Mouse (Mus musculus) layer of hippocampus, adult 18-20 months (tissue): ENCODE measurements around the gene Man2a1. TPM values are rescaled to one million over a fixed set of nuclear protein-coding genes. Genes with fewer than 3 reads are reported as not detected.
"Not testable (repeated sequence)": the region's sequence is repeated elsewhere in the genome, so short reads cannot be mapped to it uniquely, and the experiment has no call there.

Experiments
- DNase-seq, 2 experiments: peaks; one replicate each; pipeline ENCODE4 v3.0.0; 2022; ENCODE audit warnings: low spot score in 2 of 2
- total RNA-seq, 2 experiments: library from RNA; stranded (reverse); gene quantifications; 2 replicates each; pipeline ENCODE4 v1.2.3; 2021

The Man2a1 gene
- total RNA-seq, 2 experiments from 2014 or later: 15.9 to 16.5 TPM

DNA sequence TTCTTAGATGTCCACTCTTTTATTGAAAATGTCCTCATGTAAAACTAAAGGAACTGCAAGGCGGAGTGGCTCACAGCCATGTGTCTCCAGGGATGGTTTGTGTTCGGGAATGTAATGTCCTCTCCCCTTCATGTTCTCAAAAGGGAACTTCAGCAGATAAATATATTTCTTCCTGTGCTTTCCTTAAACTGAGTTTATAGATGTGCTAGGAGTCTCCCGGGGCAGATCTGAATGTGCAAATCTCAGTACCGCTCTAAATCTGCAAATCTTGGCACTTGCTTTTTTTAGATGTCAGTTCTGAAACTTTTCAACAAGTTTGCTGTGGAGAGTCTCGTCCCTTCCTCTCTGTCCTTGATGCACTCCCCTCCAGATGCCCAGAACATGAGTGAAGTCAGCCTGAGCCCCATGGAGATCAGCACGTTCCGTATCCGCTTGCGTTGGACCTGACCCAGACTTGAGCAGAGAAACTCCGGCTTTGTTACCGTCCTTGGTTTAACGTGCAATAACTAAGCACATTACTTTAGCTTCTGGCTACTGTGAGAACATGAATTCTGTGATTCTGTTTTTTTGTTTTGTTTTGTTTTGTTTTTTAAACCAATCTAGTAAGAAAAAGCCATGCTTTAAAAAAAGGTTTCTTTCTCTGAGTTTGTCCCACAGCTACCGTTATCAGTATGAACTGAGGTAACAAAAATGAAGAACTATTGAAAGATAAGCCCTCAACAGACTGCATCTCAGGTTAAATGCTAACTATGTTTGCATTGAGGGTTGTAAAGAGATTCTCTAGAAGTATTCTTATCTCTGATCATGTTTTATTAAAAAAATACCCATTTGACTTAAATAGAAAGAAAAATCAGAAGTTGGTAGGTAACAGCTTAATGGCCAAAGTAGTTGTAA lies 151.8 kb downstream of the Man2a1 start:
- no peak for DNase-seq

DNA sequence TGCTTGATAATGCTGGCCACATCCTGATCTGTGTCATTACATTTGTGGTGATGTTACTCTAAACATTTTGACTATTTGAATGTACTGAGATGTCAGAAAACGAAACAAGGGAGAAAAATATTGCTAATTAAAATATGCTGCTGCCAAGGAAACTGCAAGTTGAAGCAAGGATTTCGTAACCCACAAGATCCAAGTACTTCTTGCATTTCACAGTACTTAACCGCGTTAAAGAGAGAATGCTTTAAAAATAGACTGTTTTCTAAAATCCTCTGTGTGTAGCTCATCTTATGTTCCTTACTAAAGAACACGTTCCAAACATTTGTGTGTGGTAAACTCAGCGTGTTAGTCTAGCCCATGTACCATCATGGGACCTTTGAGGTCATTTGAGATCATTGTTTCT lies 153.0 kb downstream of the Man2a1 start:
- DNase-seq: no peak

DNA sequence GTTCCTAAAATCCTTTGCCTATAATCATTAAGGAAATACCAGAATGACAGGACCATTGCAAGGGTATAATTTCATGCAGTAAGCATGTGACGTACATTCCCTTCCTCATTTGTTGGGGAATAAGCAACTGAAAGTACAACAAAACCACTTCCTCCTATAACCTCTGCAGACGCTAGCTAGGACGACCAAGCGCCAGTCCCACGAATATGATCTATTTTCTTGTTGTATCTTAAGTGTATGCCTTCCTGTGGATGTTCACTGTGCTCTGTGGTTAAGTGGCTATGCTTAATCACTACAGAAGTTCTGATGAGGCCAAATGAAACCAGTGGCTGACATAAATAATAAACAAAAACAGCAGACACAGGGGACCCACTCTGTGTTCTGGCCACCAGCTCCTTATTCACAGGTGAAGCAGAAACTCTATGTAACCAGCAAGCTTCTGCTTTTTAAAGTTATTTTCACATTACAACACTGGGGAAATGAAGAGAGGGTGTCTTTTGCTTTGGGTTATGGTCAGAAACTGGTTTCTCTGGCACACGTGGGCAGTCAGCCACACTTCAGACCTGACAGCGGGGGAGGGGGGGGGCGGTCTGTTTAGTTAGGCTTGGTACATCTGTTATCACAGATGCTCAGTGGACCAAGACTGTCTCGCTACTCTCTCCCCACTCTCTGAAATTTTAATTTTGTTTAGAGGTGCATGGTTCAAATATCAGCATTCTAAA lies 153.8 kb downstream of the Man2a1 start:
- no peak for DNase-seq

DNA sequence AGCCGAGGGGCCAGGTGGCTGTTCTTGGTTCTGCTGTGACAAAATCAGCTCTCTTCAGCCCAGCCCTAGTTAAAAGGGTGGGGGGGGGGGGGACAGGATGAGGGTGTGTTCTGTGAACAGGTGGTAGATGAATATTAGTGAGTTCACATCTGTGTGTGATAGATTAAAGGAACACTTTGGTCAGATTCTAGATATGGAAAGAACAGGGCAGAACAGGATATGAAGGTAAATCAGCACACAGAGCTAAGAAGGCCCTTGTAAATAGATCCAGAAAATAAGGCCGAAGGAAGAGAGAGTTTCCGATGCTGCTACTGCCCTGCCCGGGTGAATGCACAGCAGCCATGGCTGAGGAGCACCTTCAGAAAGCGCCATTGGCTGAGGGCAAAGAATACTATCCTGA lies 154.7 kb downstream of the Man2a1 start:
- DNase-seq: no peak

DNA sequence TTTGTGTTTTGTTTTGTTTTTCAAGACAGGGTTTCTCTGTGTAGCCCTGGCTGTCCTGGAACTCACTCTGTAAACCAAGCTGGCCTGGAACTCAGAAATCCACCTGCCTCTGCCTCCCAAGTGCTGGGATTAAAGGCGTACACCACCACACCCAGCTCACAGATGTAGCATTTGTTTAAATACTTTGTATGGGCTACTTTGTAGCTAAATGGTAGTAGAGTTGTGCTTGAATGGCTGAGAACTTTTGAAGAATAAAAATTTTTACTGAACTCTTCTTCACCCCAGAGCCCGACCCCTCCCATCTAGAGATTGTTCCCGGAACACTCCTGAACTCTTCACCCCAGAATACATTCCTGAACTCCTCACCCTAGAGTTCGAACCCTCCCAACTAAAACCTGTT lies 162.1 kb downstream of the Man2a1 start:
- not testable (repeated sequence) for DNase-seq

DNA sequence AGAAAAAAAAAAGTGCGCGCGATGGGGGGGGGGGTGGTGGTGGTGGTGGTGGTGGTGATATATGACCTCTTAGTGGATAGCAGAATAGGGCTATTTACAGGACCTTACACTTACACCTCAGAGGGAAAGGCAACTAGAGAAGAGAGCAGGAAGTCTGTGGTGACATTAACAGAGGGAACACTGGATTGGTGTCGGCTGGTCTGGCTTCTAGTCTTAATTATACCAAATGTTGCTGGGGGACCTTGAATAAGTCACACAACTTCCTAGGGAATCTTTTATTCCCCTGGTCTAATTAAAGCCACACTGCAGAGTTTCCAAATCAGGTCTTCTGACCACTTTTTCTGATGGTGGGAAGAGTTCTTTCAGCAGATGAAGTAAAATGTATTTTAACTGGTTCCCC lies 163.0 kb downstream of the Man2a1 start:
- DNase-seq: no peak

DNA sequence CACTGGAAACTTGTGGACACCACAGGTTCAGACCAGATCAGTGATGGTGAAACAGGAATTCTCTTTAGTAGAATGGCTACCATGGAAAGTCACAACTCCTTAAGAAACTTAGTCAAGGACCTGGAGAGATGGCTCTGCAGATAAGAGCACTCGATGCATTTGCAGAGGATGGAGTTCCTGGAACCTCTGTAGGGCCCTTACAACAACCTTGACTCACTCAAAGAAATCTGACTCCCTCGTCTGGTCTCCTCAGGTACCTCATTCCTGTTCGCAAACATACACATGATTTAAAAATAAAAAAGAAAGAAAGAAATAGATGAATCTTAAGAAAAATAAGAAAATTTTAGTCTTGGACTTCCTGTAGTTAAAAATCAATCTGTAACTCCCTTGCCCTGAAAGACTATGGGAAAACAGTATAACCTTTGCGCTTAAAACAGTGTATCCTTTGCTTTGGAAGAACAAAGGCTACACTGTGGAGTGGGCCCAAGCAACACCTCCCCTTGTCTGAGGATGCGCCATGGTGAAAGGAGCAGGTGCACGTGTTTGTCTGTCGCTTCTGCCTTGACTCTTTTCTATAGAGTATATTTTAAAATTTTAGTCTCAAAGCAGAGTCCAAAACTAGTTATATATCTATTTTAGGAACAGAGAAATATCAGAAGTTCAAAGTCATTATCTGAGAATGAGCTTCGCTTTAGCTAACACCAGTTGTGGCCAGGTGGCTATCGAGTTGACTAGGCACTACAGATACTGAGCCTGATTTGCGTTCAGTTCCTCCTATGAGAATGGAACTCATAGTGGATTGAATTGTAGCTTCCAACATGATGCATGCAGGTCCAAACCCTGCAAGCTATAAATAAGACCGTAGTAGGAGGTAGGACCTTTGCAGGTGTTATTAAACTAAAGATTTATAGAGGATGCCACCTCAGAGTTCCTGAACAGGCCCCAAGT lies 163.9 kb downstream of the Man2a1 start:
- DNase-seq: no peak

DNA sequence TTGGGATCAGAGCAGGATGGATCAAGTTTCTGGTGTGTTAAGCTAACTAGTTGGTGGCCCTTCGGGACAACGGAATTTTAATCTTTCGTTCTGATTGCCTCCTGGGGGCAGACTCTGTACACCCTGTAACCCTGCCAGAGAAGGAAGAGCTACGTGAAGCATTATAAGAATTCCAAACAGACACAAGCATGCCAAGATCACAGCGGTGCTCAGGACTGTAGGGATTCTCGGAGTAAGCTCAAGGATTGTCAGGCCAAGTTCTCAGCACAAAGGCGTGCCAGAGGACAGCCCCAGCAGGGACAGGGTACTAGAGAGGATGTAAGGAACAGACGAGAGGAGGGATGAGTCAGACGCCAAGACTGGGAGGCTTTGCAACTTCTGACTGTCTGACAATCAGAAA lies 164.8 kb downstream of the Man2a1 start:
- no peak for DNase-seq

DNA sequence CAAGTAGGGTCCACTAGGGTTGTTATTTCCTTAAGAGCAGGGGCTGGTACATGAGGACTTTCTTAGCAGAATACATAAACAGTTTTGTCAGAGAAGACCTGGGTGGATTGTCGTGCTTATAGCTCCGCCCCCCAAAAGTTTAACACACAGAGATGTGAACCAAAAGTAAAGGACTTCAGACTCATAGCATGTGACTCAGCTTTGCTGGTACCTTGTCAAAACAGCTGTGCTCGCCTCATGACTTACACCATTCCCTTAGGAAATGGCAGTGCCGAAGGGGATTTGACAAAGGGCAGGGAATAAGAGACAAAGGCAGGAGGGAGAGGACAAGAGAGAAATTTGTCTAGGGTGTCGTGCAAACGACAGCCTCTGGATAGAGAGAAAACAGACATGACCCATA lies 166.0 kb downstream of the Man2a1 start:
- DNase-seq: no peak

DNA sequence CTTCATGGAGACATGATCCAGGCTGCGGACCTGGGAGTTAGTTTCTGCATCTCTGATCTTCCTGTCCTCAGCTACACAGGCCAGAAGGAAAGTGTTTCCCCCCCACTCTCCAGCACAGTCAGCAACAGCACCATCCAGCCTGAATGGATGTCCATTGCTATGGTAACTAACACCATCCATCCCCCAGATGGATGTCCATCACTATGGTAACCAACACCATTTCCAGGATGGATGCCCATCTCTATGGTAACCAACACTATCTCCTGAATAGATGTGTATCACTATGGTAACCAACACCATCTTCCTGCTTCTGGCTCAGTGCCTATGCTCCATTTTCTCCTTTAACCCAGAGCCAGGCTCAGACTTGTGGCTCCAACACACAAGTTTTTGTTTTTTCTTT lies 169.7 kb downstream of the Man2a1 start:
- peak; percentile 22 to 28 for DNase-seq

DNA sequence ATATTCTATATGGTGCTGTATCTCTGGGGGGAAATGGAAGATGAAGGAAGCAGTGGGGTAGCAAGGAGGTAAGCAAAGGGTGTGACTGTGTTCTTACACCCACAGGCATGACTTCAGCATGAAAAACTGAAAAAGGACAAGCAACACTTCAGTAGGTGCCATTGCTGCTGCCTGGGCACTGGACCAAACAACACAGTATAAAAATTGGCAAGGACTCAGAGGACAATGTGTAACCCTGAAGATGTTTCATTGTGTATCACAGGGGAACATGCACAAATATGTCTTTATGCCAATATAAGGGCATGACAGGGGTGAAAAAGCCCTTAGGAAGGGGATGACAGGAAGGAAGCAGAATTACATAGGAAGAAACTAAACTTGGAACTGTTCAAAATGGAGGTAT lies 172.1 kb downstream of the Man2a1 start:
- DNase-seq: no peak

DNA sequence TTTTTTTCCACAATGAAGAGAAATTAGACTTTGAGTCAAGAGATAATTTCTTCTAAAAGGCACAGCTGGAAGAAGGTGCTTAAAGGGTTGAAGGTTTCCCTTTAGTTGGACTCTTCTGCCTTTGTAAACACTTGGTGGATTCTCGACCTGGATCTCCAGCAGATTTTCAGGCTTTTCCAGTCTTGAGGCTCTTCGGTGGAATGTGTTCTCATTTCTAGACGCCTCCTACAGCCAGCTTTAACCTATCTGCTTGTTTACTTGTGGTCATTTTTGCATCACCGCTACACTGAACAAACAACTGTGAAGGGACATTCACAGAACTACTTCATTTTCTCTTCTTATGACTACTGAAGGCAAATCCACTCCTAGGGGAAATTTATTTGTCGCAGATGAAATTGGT lies 173.7 kb downstream of the Man2a1 start:
- DNase-seq: no peak

DNA sequence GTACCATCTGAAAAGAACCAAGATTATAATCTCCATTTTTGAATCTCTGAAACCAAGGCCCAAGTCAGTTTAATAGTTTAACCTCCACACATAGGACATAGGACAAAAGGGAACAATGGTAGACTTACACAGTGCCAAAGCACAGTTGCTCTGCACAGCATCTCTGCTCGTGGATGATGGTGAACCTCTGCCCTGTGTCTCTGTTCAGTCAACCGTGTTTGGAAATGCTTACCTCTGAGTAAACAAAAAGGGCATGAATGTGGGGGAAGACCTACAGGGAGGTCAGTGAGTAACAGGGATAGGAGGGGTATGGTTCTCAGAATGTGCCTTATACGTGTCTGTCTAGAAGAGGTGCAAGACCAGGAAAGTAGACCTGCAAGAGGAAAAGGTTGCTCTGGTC lies 177.8 kb downstream of the Man2a1 start:
- no peak for DNase-seq

DNA sequence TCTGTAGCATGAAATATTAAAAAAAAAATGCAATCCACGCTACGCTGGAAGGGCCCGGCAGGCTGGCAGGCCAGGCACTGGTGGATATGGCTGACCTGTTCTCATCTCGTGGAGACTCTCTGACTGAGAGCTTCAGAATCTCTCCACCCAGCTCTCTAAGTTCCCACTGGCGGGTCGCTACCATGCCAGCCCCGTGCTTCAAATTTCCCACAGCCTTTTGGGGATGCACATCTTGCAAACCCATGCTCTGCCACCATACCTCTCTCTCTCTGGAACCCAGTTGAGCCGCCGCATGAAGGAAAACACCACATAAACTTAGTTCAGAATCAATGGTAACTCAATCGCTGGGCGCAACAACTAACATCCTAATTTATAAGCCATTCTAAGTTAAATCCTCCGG lies 178.2 kb downstream of the Man2a1 start:
- DNase-seq: no peak

DNA sequence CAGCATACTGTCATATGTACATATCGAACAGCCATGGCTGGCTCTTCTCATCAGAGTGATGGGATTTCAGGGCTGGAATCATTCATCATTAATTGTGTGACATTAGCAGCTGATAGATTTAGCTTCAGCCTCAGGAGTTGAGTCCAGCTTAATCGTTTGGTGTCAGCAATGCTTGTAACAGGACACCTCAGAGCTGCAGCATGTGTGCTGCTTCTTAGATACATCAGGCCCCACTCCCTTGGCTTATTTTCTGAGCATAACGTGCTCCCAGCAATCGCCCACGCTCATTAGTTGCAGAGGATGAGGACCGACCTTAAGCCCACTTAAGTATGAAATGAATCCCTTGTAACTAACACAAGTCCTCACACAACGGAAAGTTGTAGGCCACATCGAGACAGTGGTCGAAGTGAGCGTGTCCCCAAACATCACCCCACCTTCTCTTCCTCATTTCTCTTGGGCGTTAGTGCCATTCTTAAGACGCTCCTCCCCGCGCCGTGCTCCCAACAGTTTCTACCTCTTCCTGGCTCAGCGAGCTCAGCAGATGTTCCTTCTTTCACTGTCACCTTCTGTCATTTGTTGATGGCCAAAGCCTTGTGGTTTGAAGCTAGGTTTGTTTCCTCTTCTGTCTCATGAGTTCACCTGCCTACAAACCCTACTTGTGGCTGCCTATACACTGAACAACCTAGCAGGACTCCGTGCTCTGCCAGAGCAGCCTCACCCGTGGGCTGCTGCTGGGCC lies 180.4 kb downstream of the Man2a1 start:
- DNase-seq: no peak

DNA sequence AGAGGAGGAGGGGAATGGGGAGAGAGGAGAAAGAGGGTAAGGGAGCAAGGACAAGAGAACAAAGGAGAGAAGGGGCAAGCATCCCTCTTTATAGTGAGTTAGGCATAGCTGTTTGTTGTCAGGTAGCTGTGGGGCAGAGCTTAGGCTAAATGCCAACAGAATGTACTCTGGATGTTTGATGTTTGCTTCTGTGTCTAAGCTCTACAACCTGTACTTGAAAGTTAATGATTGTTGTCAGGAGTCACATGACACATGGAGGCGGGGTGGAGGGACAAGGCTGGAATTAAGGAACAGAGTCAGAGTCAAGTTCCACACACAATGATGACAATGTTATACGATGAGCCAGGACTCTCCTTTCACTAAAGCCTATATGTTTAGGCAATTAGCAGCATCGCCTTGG lies 181.8 kb downstream of the Man2a1 start:
- DNase-seq: no peak

DNA sequence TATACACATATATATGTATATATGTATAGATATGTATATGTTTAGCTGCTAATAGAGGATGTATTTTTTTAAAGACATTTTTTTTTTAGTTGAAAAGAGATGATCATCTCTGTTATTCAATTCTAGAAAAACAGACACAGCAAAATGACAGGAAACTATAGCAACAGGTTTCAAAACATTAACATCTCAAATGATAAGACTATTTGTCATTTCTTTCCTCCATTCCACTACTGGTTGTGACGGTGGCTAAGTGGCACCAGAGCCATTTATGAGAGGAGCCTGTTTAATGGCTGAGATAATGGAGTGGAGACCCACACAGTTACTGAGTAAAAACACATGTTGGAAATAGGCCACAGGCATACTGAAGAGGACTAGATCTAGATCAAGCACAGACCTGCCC lies 185.4 kb downstream of the Man2a1 start:
- DNase-seq: no peak

DNA sequence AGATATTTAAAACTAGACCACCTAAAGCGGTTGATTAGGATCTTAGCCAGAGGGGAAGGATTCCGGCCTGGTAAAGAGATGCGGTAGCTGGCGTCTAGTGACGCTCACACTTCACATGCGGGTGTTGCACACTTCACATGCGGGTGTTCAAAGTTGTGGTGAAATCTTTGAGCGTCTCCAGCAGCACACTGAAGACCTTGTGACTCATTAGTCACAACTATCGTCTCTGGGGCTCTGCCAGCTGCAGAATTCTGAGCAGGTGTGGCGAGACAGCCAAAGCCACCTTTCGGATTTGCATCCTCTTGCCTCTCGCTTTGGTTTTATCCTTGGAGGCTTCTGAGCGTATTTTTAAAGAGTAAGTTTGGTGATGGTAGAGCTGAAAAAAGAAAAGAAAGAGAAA lies 187.8 kb downstream of the Man2a1 start:
- no peak for DNase-seq

DNA sequence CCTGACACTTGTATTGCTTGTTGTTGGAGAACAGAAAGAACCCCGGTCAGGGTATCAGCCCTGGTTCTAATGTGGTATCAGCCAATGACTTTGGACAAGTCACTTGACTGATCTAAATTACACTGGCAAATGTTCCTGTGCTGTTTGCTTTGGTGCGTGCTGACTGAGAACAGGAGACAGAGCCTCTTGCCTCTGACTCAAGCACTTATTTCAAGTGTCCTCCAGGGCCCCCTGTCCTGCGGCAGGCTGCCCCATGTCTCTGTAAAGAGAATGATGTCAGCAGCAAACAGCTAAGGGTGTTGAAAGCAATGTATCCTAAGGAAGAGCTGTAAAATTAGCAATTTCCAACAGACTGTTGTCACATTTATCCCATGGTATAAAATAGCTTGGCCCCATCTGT lies 188.6 kb downstream of the Man2a1 start:
- DNase-seq: no peak

DNA sequence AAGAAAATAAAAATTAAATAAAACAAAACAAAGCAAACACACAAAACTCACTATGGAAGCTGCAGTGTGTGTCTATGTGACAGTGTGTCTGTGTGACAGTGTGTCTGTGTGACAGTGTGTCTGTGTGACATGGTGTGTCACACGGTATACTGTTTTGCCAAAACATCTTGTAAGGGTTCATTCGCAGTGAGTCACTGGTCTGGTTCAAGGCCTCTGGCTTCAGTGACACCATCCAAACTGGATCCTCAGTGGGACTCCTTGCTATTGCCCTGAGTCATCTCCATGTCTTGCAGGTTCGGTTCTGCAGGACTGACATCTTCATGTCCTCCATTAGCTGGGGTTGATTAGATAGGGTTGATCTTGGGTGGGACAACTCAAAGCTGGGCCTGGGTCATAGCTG lies 191.5 kb downstream of the Man2a1 start:
- no peak for DNase-seq

DNA sequence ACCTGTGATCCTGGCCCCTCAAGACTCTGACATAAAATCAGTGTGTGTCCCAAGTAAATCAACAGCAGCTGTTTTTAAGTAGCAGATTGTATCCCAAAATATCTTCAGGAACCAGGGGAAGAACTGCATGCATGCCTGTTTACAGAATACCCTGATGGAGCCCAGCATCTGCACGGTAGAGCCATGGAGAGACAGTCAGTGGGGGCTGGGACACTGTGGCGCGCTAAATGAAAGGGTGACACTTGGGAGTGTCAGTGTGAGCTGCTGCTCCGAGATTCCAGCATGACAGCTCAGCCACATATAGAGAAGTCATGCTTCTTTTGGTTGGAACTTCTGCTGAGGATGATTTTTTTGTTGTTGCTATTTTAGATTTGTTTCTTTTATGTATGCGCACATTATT lies 192.1 kb downstream of the Man2a1 start:
- no peak for DNase-seq
